Mouse (Mus musculus) Patski (cell line): ENCODE measurements around the gene Zfp54. TPM values are rescaled to one million over a fixed set of nuclear protein-coding genes. Genes with fewer than 3 reads are reported as not detected.
"Not testable (repeated sequence)": the region's sequence is repeated elsewhere in the genome, so short reads cannot be mapped to it uniquely, and the experiment has no call there.

Source experiments
- ATAC-seq: fragments of 100-300 bp; one replicate; pipeline ENCODE4 v1.8.0; 2021
- CTCF ChIA-PET: fragments of 350-600 bp; sonication (Branson Sonifier 250); formaldehyde crosslinking; loops from one replicate; lab custom pipeline; 2022; ENCODE audit warnings: inconsistent platforms; lab: Charles Lee
- POLR2A ChIA-PET: fragments of 350-600 bp; sonication (Branson Sonifier 250); formaldehyde crosslinking; loops from one replicate; lab custom pipeline; 2022; ENCODE audit warnings: antibody characterized with exemption, inconsistent platforms; lab: Charles Lee
- DNase-seq: peaks from one replicate; pipeline ENCODE4 v3.0.0-alpha.2; 2011; ENCODE audit warnings: low read depth, low spot score
- H3K27me3 ChIP-seq: fragments of 371-371 bp; one replicate; pipeline ENCODE4 v1.5.1; 2021
- CTCF ChIP-seq: fragments of 100-300 bp; IDR thresholded peaks from one replicate; pipeline ENCODE4 v1.5.1; 2021
- in situ Hi-C: fragments of 300-500 bp; cut with MboI; formaldehyde crosslinking; loops from 3 replicates; pipeline ENCODE4 v1.11.1; 2018; ENCODE audit warnings: low pct_unique_long_range_greater_than_20kb, mixed read lengths
- polyA plus RNA-seq: library from polyadenylated mRNA; unstranded; gene quantifications from one replicate; pipeline ENCODE4 v1.2.3, GENCODE M21; 2021

Zfp54 gene
- polyA plus RNA-seq, result 5.1 TPM

- ATAC-seq (peak; percentile 98), DNase-seq (peak; percentile 10)
- TF ChIP-seq CTCF, result peak; percentile 80
- H3K27me3 ChIP-seq, result no peaks in the 10 kb centered on the region
- CTCF ChIA-PET, result interaction anchor here (1.0 to 4.8 kb wide), 14 partner anchors 10 to 191 kb away, joined by 3 to 32 read pairs (median 6); partner anchors contain the start of genes Zfp51 and Zfp677
- in situ Hi-C loops, result loop anchor here (5.0 kb wide), 1 partner anchor 156 kb away; no protein-coding TSS in a partner anchor
- POLR2A ChIA-PET, result interaction anchor here (0.6 to 1.5 kb wide), 3 partner anchors 93 to 149 kb away, joined by 3 to 10 read pairs (median 4); no protein-coding TSS in a partner anchor
Observed at GRCm38 (mm10) chr17:21422664-21423599, at the start of gene Zfp54. Zfp54 (plus strand) TSS chr17:21423227.

GRCm38 (mm10) chr17:21375311-21375710, 47.7 kb upstream of the Zfp54 start:
- in situ Hi-C loops, result no loop called here
- no peak for ATAC-seq
- ChIA-PET POLR2A (no interaction called here), CTCF (no interaction called here)
- no peak for DNase-seq
- no peak for TF ChIP-seq CTCF
- no peaks in the 10 kb centered on the region for H3K27me3 ChIP-seq

- no peaks in the 10 kb centered on the region for H3K27me3 ChIP-seq
- POLR2A ChIA-PET, result interaction anchor here (0.7 to 1.0 kb wide), 2 partner anchors 81 to 111 kb away, joined by 3 to 5 read pairs; no protein-coding TSS in a partner anchor
- ATAC-seq (peak; percentile 100), DNase-seq (peak; percentile 38)
- CTCF ChIA-PET, result interaction anchor here (1.0 to 1.6 kb wide), 6 partner anchors 10 to 152 kb away, joined by 3 to 8 read pairs (median 4); partner anchors contain the start of gene Zfp54
- in situ Hi-C loops, result no loop called here
- TF ChIP-seq CTCF, result peak; percentile 79
Observed at GRCm38 (mm10) chr17:21383391-21384056, 39.5 kb upstream of the Zfp54 start, which contains the start of gene Zfp677. Zfp677 (plus strand) TSS chr17:21383748.

- TF ChIP-seq CTCF, result no peak
- POLR2A ChIA-PET, result interaction anchor here (0.7 kb wide), 1 partner anchor 81 kb away, joined by 5 read pairs; no protein-coding TSS in a partner anchor
- H3K27me3 ChIP-seq, result no peaks in the 10 kb centered on the region
- DNase-seq (no peak), ATAC-seq (peak; percentile 48)
- in situ Hi-C loops, result no loop called here
- CTCF ChIA-PET, result interaction anchor here (1.5 kb wide), 2 partner anchors 9 to 128 kb away, joined by 4 read pairs; no protein-coding TSS in a partner anchor
Observed at GRCm38 (mm10) chr17:21384057-21384411, 39.0 kb upstream of the Zfp54 start.

- POLR2A ChIA-PET, in situ Hi-C loops, DNase-seq, H3K27me3 ChIP-seq, ATAC-seq: not testable (repeated sequence)
- CTCF ChIA-PET, result interaction anchor here (0.8 to 2.6 kb wide), 4 partner anchors 10 to 76 kb away, joined by 3 to 12 read pairs (median 6); partner anchors contain the start of gene Zfp54
Observed at GRCm38 (mm10) chr17:21438806-21439400, 15.9 kb downstream of the Zfp54 start.

GRCm38 (mm10) chr17:21449669-21450068, 26.6 kb downstream of the Zfp54 start:
- ATAC-seq, result peak; percentile 80
- DNase-seq, result peak; percentile 39
- ChIA-PET POLR2A (no interaction called here), CTCF (interaction anchor here (1.1 to 3.9 kb wide), 8 partner anchors 12 to 86 kb away, joined by 3 to 25 read pairs (median 10); partner anchors contain the start of genes Zfp52 and Zfp54)
- peaks cover 6% of the 10 kb centered on the region for H3K27me3 ChIP-seq
- TF ChIP-seq CTCF, result peak; percentile 69
- in situ Hi-C loops, result no loop called here

GRCm38 (mm10) chr17:21450138-21450704, 27.2 kb downstream of the Zfp54 start, which contains the start of gene Zfp51:
Zfp51 (plus strand) TSS chr17:21450374.
- POLR2A ChIA-PET, result interaction anchor here (0.7 kb wide), 1 partner anchor 23 kb away, joined by 3 read pairs; no protein-coding TSS in a partner anchor
- peak; percentile 100 for ATAC-seq
- in situ Hi-C loops, result no loop called here
- DNase-seq, result peak; percentile 42
- CTCF ChIA-PET, result interaction anchor here (0.9 to 3.9 kb wide), 11 partner anchors 12 to 85 kb away, joined by 3 to 25 read pairs (median 9); partner anchors contain the start of genes Zfp52 and Zfp54
- H3K27me3 ChIP-seq, result peaks cover 6% of the 10 kb centered on the region
- no peak for TF ChIP-seq CTCF

- no peak for TF ChIP-seq CTCF
- CTCF ChIA-PET, result no interaction called here
- H3K27me3 ChIP-seq, result no peaks in the 10 kb centered on the region
- peak; percentile 84 for ATAC-seq
- in situ Hi-C loops, result no loop called here
- peak; percentile 24 for DNase-seq
- POLR2A ChIA-PET, result no interaction called here
Observed at GRCm38 (mm10) chr17:21463550-21463949, 40.5 kb downstream of the Zfp54 start.

GRCm38 (mm10) chr17:21472032-21472652, 49.1 kb downstream of the Zfp54 start:
- no peaks in the 10 kb centered on the region for H3K27me3 ChIP-seq
- in situ Hi-C loops, result no loop called here
- CTCF ChIA-PET, result interaction anchor here (0.8 to 3.5 kb wide), 4 partner anchors 11 to 44 kb away, joined by 3 to 21 read pairs (median 4); partner anchors contain the start of gene Zfp51
- DNase-seq (no peak), ATAC-seq (no peak)
- TF ChIP-seq CTCF, result no peak
- POLR2A ChIA-PET, result interaction anchor here (0.6 to 1.1 kb wide), 4 partner anchors 22 to 62 kb away, joined by 3 to 4 read pairs (median 4); no protein-coding TSS in a partner anchor
